Mouse (Mus musculus) MEL (cell line): ENCODE results near the gene Mymk. TPM values are rescaled to one million over a fixed set of nuclear protein-coding genes. Genes with fewer than 3 reads are reported as not detected.

Experiments
- DNase-seq: peaks from one replicate; pipeline ENCODE4 v3.0.0; 2011; ENCODE audit warnings: low read depth, low spot score
- H3K27ac ChIP-seq: 2 replicates; pipeline ENCODE4 v1.5.1; 2012; ENCODE audit warnings: low read depth, mild to moderate bottlenecking, control low read depth, low read length, moderate library complexity; ENCODE audit not compliant: control insufficient read depth
- H3K27me3 ChIP-seq, 2 experiments: fragments of 150-350 bp in 1 of 2; sonication (generic) in 1 of 2; 2 replicates each; pipeline ENCODE4 v1.6.1; 2012; ENCODE audit warnings: low read length in 2 of 2, mild to moderate bottlenecking in 2 of 2, improper control_type of control experiment in 1 of 2, moderate library complexity in 1 of 2; ENCODE audit not compliant: insufficient read depth in 2 of 2, control insufficient read depth in 1 of 2
- H3K36me3 ChIP-seq, 2 experiments: 2 replicates each; pipeline ENCODE4 v1.6.1; 2012 to 2014; ENCODE audit warnings: low read length in 2 of 2, improper control_type of control experiment in 1 of 2, inconsistent platforms in 1 of 2, mild to moderate bottlenecking in 1 of 2; ENCODE audit not compliant: insufficient read depth in 2 of 2, control insufficient read depth in 1 of 2
- H3K4me1 ChIP-seq, 2 experiments: fragments of 150-350 bp in 1 of 2; sonication (generic) in 1 of 2; 2 replicates each; pipeline ENCODE4 v1.6.1; 2012; ENCODE audit warnings: low read length in 2 of 2, improper control_type of control experiment in 1 of 2, mild to moderate bottlenecking in 1 of 2; ENCODE audit not compliant: insufficient read depth in 2 of 2, control insufficient read depth in 1 of 2
- H3K4me3 ChIP-seq, 2 experiments: fragments of 150-350 bp in 1 of 2; sonication (generic) in 1 of 2; 2 replicates each; pipeline ENCODE4 v1.5.1; 2012; ENCODE audit warnings: low read depth in 2 of 2, low read length in 2 of 2, mild to moderate bottlenecking in 2 of 2, moderate library complexity in 2 of 2, control low read depth in 1 of 2, improper control_type of control experiment in 1 of 2; ENCODE audit not compliant: control insufficient read depth in 1 of 2, insufficient read depth in 1 of 2
- H3K79me2 ChIP-seq: 2 replicates; pipeline ENCODE4 v1.6.1; 2012; ENCODE audit warnings: mild to moderate bottlenecking, low read length, moderate library complexity; ENCODE audit not compliant: control insufficient read depth, poor library complexity, insufficient read depth
- H3K9ac ChIP-seq: 2 replicates; pipeline ENCODE4 v1.6.1; 2012; ENCODE audit warnings: low read depth, mild to moderate bottlenecking, control low read depth, low read length, moderate library complexity; ENCODE audit not compliant: control insufficient read depth, poor library complexity, severe bottlenecking
- H3K9me3 ChIP-seq: fragments of 150-350 bp; sonication (generic); replicated peaks from 2 replicates; pipeline ENCODE4 v1.6.1; 2012; ENCODE audit warnings: mild to moderate bottlenecking, low read length, improper control_type of control experiment, moderate library complexity; ENCODE audit not compliant: insufficient read depth
- BHLHE40 ChIP-seq: IDR thresholded peaks from 2 replicates; pipeline ENCODE4 v1.6.1; 2012; ENCODE audit warnings: low read depth, mild to moderate bottlenecking, inconsistent platforms, low read length, improper control_type of control experiment, borderline replicate concordance
- CHD1 ChIP-seq: IDR thresholded peaks from 2 replicates; pipeline ENCODE4 v1.6.1; 2012; ENCODE audit warnings: low read depth, mild to moderate bottlenecking, inconsistent platforms, low read length, improper control_type of control experiment
- CHD2 ChIP-seq: IDR thresholded peaks from 2 replicates; pipeline ENCODE4 v1.6.1; 2011; ENCODE audit warnings: low read length, improper control_type of control experiment
- CTCF ChIP-seq, 3 experiments: IDR thresholded peaks in 2 of 3; conservative IDR thresholded peaks in 1 of 3; 2 replicates each; pipeline ENCODE4 v1.5.1; 2011 to 2012; ENCODE audit warnings: low read length in 3 of 3, low read depth in 2 of 3, mild to moderate bottlenecking in 2 of 3, improper control_type of control experiment in 1 of 3, inconsistent platforms in 1 of 3, mixed read lengths in 1 of 3, moderate library complexity in 1 of 3; ENCODE audit not compliant: control insufficient read depth in 1 of 3, insufficient read depth in 1 of 3, poor library complexity in 1 of 3, severe bottlenecking in 1 of 3
- ELF1 ChIP-seq: IDR thresholded peaks from 2 replicates; pipeline ENCODE4 v1.6.1; 2014; ENCODE audit warnings: low read depth, mild to moderate bottlenecking, inconsistent platforms, low read length, improper control_type of control experiment, moderate library complexity
- EP300 ChIP-seq, 2 experiments: IDR thresholded peaks; 2 replicates each; pipeline ENCODE4 v1.6.1; 2011; ENCODE audit warnings: improper control_type of control experiment in 2 of 2, low read length in 2 of 2, low read depth in 1 of 2, mild to moderate bottlenecking in 1 of 2
- ETS1 ChIP-seq: IDR thresholded peaks from 2 replicates; pipeline ENCODE4 v1.6.1; 2012; ENCODE audit warnings: low read depth, mild to moderate bottlenecking, inconsistent platforms, low read length, improper control_type of control experiment, moderate library complexity
- GABPA ChIP-seq: IDR thresholded peaks from 2 replicates; pipeline ENCODE4 v1.6.1; 2012; ENCODE audit warnings: low read depth, mild to moderate bottlenecking, inconsistent platforms, low read length, improper control_type of control experiment, moderate library complexity
- GATA1 ChIP-seq: IDR thresholded peaks from 2 replicates; pipeline ENCODE4 v1.6.1; 2011; ENCODE audit warnings: low read depth, low read length, improper control_type of control experiment
- KAT2A ChIP-seq: conservative IDR thresholded peaks from 2 replicates; pipeline ENCODE4 v1.6.1; 2012; ENCODE audit warnings: low read depth, low read length, improper control_type of control experiment, inconsistent platforms
- MAFK ChIP-seq: IDR thresholded peaks from 2 replicates; pipeline ENCODE4 v1.6.1; 2011; ENCODE audit warnings: low read depth, mild to moderate bottlenecking, low read length, improper control_type of control experiment, borderline replicate concordance
- MAX ChIP-seq: IDR thresholded peaks from 2 replicates; pipeline ENCODE4 v1.6.1; 2011; ENCODE audit warnings: low read length, improper control_type of control experiment
- MXI1 ChIP-seq: IDR thresholded peaks from 2 replicates; pipeline ENCODE4 v1.6.1; 2011; ENCODE audit warnings: mild to moderate bottlenecking, low read depth, low read length, improper control_type of control experiment
- MYB ChIP-seq: IDR thresholded peaks from 2 replicates; pipeline ENCODE4 v1.6.1; 2011; ENCODE audit warnings: mild to moderate bottlenecking, low read depth, low read length, improper control_type of control experiment
- NRF1 ChIP-seq: IDR thresholded peaks from 2 replicates; pipeline ENCODE4 v1.6.1; 2014; ENCODE audit warnings: low read depth, mild to moderate bottlenecking, inconsistent platforms, low read length, improper control_type of control experiment, moderate library complexity; ENCODE audit not compliant: poor library complexity, insufficient read depth, severe bottlenecking
- POLR2A ChIP-seq, 2 experiments: IDR thresholded peaks; 2 replicates each; pipeline ENCODE4 v1.6.1; 2011 to 2012; ENCODE audit warnings: low read length in 2 of 2, mild to moderate bottlenecking in 2 of 2, control low read depth in 1 of 2, improper control_type of control experiment in 1 of 2, low read depth in 1 of 2, moderate library complexity in 1 of 2; ENCODE audit not compliant: control insufficient read depth in 1 of 2, insufficient read depth in 1 of 2, poor library complexity in 1 of 2
- POLR2AphosphoS5 ChIP-seq: IDR thresholded peaks from 2 replicates; pipeline ENCODE4 v1.6.1; 2012; ENCODE audit warnings: low read depth, borderline replicate concordance, mild to moderate bottlenecking, inconsistent platforms, low read length, moderate library complexity, mixed read lengths
- SIN3A ChIP-seq: IDR thresholded peaks from 2 replicates; pipeline ENCODE4 v1.6.1; 2012; ENCODE audit warnings: low read length, improper control_type of control experiment, inconsistent platforms
- USF1 ChIP-seq: IDR thresholded peaks from 2 replicates; pipeline ENCODE4 v1.6.1; 2014; ENCODE audit warnings: low read depth, mild to moderate bottlenecking, inconsistent platforms, low read length, improper control_type of control experiment, moderate library complexity
- ZKSCAN1 ChIP-seq: IDR thresholded peaks from 2 replicates; pipeline ENCODE4 v1.6.1; 2012; ENCODE audit warnings: low read depth, mild to moderate bottlenecking, inconsistent platforms, low read length, improper control_type of control experiment, moderate library complexity
- polyA plus RNA-seq, 2 experiments: library from polyadenylated mRNA; stranded (reverse) in 1 of 2; unstranded in 1 of 2; fragments of >175 nt in 1 of 2; fragments of >200 nt in 1 of 2; gene quantifications; 2 replicates each; pipeline versions ENCODE4 v1.2.1 to v1.2.4; 2012; ENCODE audit warnings: low replicate concordance in 2 of 2, low read depth in 1 of 2; ENCODE audit not compliant: insufficient read length in 2 of 2, insufficient read depth in 1 of 2, missing spikeins in 1 of 2
- total RNA-seq: library from RNA; depleted of rRNA; stranded (reverse); fragments of 300-350 nt; gene quantifications from 2 replicates; pipeline ENCODE4 v1.2.3, GENCODE M21; 2012

Gene Mymk
- total and polyA plus RNA-seq, 3 experiments: not detected

GRCm38 (mm10) chr2:27119766-27120165 lies 47.8 kb upstream of the Mymk start:
- Histone ChIP-seq H3K4me3 (no peak overlapping the region), H3K27ac (no peak overlapping the region), H3K27me3 (peaks cover 0 to 4% of the 10 kb centered on the region in 2 experiments), H3K4me1 (no peaks in the 10 kb centered on the region), H3K36me3 (no peaks in the 10 kb centered on the region), H3K79me2 (no peaks in the 10 kb centered on the region), H3K9ac (no peak overlapping the region), H3K9me3 (no peaks in the 10 kb centered on the region)
- no peak for DNase-seq
- TF ChIP-seq GABPA: no peak
- no peak for TF ChIP-seq POLR2A (IDR thresholded peaks at IDR 0.05; ENCODE audit: control insufficient read depth in 1 of 2, insufficient read depth in 1 of 2, low read depth in 1 of 2, low read length in 2 of 2, poor library complexity in 1 of 2)
- TF ChIP-seq MAX: no peak
- TF ChIP-seq, all 39 proteins: peak for 0

- no peaks in the 10 kb centered on the region for H3K4me1 ChIP-seq
- no peak overlapping the region for H3K4me3 ChIP-seq
- H3K9ac ChIP-seq: no peak overlapping the region
- H3K9me3 ChIP-seq: no peaks in the 10 kb centered on the region
- no peaks in the 10 kb centered on the region for H3K79me2 ChIP-seq
- H3K27me3 ChIP-seq: peaks cover 3 to 9% of the 10 kb centered on the region in 2 experiments
- no peaks in the 10 kb centered on the region for H3K36me3 ChIP-seq
- no peak overlapping the region for H3K27ac ChIP-seq
- DNase-seq: no peak
- TF ChIP-seq POLR2AphosphoS5: no peak
- no peak for TF ChIP-seq KAT2A
- TF ChIP-seq GABPA: no peak
- no peak for TF ChIP-seq SIN3A
- no peak for TF ChIP-seq GATA1
- no peak for TF ChIP-seq ZKSCAN1
- TF ChIP-seq MAFK: no peak
- TF ChIP-seq CHD1: no peak
- TF ChIP-seq USF1: no peak
- no peak for TF ChIP-seq MYB
- TF ChIP-seq MXI1: no peak
- no peak for TF ChIP-seq ELF1
- no peak for TF ChIP-seq POLR2A (IDR thresholded peaks at IDR 0.05; ENCODE audit: control insufficient read depth in 1 of 2, insufficient read depth in 1 of 2, low read depth in 1 of 2, low read length in 2 of 2, poor library complexity in 1 of 2)
- TF ChIP-seq EP300 (IDR thresholded peaks at IDR 0.05; ENCODE audit: low read depth in 1 of 2, low read length in 2 of 2): no peak
- TF ChIP-seq ETS1: no peak
- no peak for TF ChIP-seq CTCF (IDR thresholded peaks at IDR 0.05 in 2 of 3, conservative IDR thresholded peaks at IDR 0.05 in 1 of 3; ENCODE audit: control insufficient read depth in 1 of 3, insufficient read depth in 1 of 3, low read depth in 2 of 3, low read length in 3 of 3, poor library complexity in 1 of 3, severe bottlenecking in 1 of 3)
- no peak for TF ChIP-seq MAX
- TF ChIP-seq CHD2: no peak
- TF ChIP-seq NRF1: no peak
- no peak for TF ChIP-seq BHLHE40
Observed at GRCm38 (mm10) chr2:27118452-27118851, 46.5 kb upstream of the Mymk start.
